Mouse (Mus musculus) limb, embryonic 12.5 days (tissue): Measurements from ENCODE around the gene Fosl2. TPM values are rescaled to one million over a fixed set of nuclear protein-coding genes. Genes with fewer than 3 reads are reported as not detected.
"Not testable (repeated sequence)": the region's sequence is repeated elsewhere in the genome, so short reads cannot be mapped to it uniquely, and the experiment has no call there.

Experiments used
- ATAC-seq: fragments of 200-750 bp; cut with Nextera tagmentation; 2 replicates; pipeline ENCODE4 v1.8.0; 2017; ENCODE audit warnings: low read depth, moderate TSS enrichment; ENCODE audit not compliant: insufficient number of reproducible peaks, insufficient read depth, low FRiP score, low TSS enrichment
- H3K27ac ChIP-seq: fragments of 300-500 bp; sonication (generic); 2 replicates; pipeline ENCODE4 v1.5.1; 2016; ENCODE audit warnings: mild to moderate bottlenecking, moderate library complexity
- H3K27me3 ChIP-seq: fragments of 300-500 bp; sonication (generic); 2 replicates; pipeline ENCODE4 v1.6.1; 2016; ENCODE audit warnings: mild to moderate bottlenecking, moderate library complexity
- H3K36me3 ChIP-seq: fragments of 300-500 bp; sonication (generic); 2 replicates; pipeline ENCODE4 v1.6.1; 2016; ENCODE audit warnings: mild to moderate bottlenecking, moderate library complexity
- H3K4me1 ChIP-seq: fragments of 300-500 bp; sonication (generic); replicated peaks from 2 replicates; pipeline ENCODE4 v1.6.1; 2016
- H3K4me2 ChIP-seq: fragments of 300-500 bp; sonication (generic); 2 replicates; pipeline ENCODE4 v1.6.1; 2016; ENCODE audit warnings: mild to moderate bottlenecking, moderate library complexity
- H3K4me3 ChIP-seq: fragments of 300-500 bp; sonication (generic); replicated peaks from 2 replicates; pipeline ENCODE4 v1.5.1; 2016; ENCODE audit warnings: mild to moderate bottlenecking
- H3K9ac ChIP-seq: fragments of 300-500 bp; sonication (generic); replicated peaks from 2 replicates; pipeline ENCODE4 v1.6.1; 2016; ENCODE audit warnings: mild to moderate bottlenecking, moderate library complexity
- H3K9me3 ChIP-seq: fragments of 300-500 bp; sonication (generic); 2 replicates; pipeline ENCODE4 v1.6.1; 2016; ENCODE audit warnings: mild to moderate bottlenecking, moderate library complexity
- WGBS: fragments of 180-500 bp; shearing (Covaris S2); methylation state at CpG from one replicate; pipeline ENCODE4 v1.1.7; 2016; 5-methylcytosine and 5-hydroxymethylcytosine counted together
- polyA plus RNA-seq: library from polyadenylated mRNA; unstranded; fragments of >200 nt; fragmentation: Nextera tagmentation; extraction: Ambion mirVana; gene quantifications from 2 replicates; pipeline ENCODE4 v1.2.1, GENCODE M21; 2016

Fosl2 gene
- polyA plus RNA-seq, 1 experiment from 2014 or later = 1.2 TPM

DNA sequence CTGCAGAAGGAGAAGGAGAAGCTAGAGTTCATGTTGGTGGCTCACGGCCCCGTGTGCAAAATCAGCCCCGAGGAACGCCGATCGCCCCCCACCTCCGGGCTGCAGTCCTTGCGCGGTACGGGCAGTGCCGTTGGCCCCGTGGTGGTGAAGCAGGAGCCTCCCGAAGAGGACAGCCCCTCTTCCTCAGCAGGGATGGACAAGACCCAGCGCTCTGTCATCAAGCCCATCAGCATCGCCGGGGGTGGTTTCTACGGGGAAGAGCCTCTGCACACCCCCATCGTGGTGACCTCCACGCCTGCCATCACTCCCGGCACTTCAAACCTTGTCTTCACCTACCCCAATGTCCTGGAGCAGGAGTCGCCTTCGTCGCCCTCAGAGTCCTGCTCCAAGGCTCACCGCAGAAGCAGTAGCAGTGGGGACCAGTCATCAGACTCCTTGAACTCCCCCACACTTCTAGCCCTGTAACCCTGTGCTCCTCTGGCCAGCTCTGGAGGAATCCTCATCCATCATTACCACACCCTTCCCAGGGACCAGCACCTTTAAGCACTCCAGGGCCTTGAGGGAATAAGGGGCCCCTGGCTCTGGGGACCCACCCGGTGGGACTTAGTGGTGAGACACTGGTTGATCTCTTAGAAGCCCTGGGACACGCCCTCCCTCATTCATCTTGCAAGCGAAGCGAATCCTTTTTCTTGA is 17.3 kb downstream of the Fosl2 start:
- ATAC-seq = no peak
- WGBS = 51% methylated on average over 28 of the region's 28 CpGs
- Histone ChIP-seq H3K36me3 (no peaks in the 10 kb centered on the region), H3K9me3 (no peaks in the 10 kb centered on the region), H3K9ac (no peak overlapping the region), H3K4me3 (no peak overlapping the region), H3K4me2 (peak overlapping the region; percentile 28), H3K27ac (no peak overlapping the region), H3K4me1 (peaks cover 20% of the 10 kb centered on the region), H3K27me3 (peaks cover 14% of the 10 kb centered on the region)

GRCm38 (mm10) chr5:32153418-32153740 is 17.8 kb downstream of the Fosl2 start:
- no peak for ATAC-seq
- Histone ChIP-seq H3K36me3 (no peaks in the 10 kb centered on the region), H3K9me3 (no peaks in the 10 kb centered on the region), H3K4me3 (no peak overlapping the region), H3K4me2 (peak overlapping the region; percentile 28), H3K27ac (no peak overlapping the region), H3K27me3 (peaks cover 14% of the 10 kb centered on the region), H3K9ac (no peak overlapping the region), H3K4me1 (peaks cover 20% of the 10 kb centered on the region)
- WGBS = 21% methylated on average over 8 of the region's 8 CpGs

- 72% methylated on average over 17 of the region's 17 CpGs for WGBS
- Histone ChIP-seq H3K9ac (no peak overlapping the region), H3K27me3 (peaks cover 14% of the 10 kb centered on the region), H3K4me3 (no peak overlapping the region), H3K4me1 (peaks cover 20% of the 10 kb centered on the region), H3K36me3 (no peaks in the 10 kb centered on the region), H3K27ac (no peak overlapping the region), H3K4me2 (no peak overlapping the region), H3K9me3 (no peaks in the 10 kb centered on the region)
- ATAC-seq = no peak
Measured at GRCm38 (mm10) chr5:32153791-32154490, 18.3 kb downstream of the Fosl2 start.

- Histone ChIP-seq H3K4me3 (no peak overlapping the region), H3K4me2 (no peak overlapping the region), H3K4me1 (peaks cover 20% of the 10 kb centered on the region), H3K36me3 (no peaks in the 10 kb centered on the region), H3K27ac (no peak overlapping the region), H3K9me3 (no peaks in the 10 kb centered on the region), H3K27me3 (peaks cover 14% of the 10 kb centered on the region), H3K9ac (no peak overlapping the region)
- ATAC-seq = no peak
- 85% methylated on average over 9 of the region's 9 CpGs for WGBS
Measured at GRCm38 (mm10) chr5:32154931-32155688, 19.5 kb downstream of the Fosl2 start.

DNA sequence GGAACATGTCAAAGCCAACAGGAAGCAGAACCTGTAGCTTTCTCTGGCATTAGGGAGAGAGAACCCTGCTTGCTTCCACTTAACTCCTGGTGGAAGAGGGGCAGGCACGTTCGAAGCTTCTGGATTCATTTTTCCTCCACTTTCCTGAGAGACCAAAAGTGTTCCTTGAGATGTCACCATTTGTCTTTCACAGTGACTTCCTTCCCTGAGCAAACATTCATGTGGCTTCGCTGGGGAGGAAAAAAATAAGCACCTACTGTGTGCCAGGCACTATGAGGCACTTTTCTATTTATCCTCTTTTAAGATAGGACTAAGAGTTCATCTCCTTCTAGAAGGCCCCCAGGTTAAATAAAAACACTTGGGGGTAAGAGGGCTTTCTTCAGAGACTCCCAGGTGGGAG is 20.3 kb downstream of the Fosl2 start:
- no peak for ATAC-seq
- Histone ChIP-seq H3K4me3 (no peak overlapping the region), H3K9ac (no peak overlapping the region), H3K27me3 (peaks cover 14% of the 10 kb centered on the region), H3K36me3 (no peaks in the 10 kb centered on the region), H3K27ac (no peak overlapping the region), H3K4me1 (peaks cover 20% of the 10 kb centered on the region), H3K4me2 (no peak overlapping the region), H3K9me3 (no peaks in the 10 kb centered on the region)
- WGBS = 81% methylated on average over 3 of the region's 3 CpGs

DNA sequence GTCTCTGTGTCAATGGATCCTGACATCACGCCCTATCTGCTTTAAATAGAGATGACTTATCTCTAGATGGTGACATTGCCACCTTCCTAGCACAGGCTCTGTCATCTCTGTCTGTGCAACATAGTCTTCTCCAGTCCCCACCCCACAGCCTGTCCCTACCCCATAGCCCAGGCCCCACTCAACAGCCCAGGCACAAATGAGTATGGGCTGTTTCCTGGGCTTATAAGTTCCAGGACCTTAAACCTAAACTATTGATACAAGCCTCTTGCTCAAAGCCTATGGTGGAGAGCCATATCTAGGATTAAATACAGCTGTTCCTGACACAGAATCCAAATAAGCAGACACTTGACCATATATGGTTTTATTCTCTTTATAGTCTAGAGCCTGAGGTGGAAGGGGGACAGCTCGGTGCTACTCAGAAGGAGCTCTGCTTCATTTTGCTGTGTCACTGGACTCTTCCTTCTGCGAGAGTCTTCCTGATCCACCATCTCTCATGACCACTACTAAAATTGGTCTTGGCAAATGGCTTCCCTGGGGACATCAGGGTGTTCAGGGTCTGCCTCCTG is 28.0 kb downstream of the Fosl2 start:
- Histone ChIP-seq H3K27me3 (no peaks in the 10 kb centered on the region), H3K9me3 (no peaks in the 10 kb centered on the region), H3K9ac (no peak overlapping the region), H3K4me3 (no peak overlapping the region), H3K36me3 (no peaks in the 10 kb centered on the region), H3K4me2 (no peak overlapping the region), H3K4me1 (no peaks in the 10 kb centered on the region), H3K27ac (no peak overlapping the region)
- ATAC-seq = no peak
- 83% methylated on average over 3 of the region's 3 CpGs for WGBS

DNA sequence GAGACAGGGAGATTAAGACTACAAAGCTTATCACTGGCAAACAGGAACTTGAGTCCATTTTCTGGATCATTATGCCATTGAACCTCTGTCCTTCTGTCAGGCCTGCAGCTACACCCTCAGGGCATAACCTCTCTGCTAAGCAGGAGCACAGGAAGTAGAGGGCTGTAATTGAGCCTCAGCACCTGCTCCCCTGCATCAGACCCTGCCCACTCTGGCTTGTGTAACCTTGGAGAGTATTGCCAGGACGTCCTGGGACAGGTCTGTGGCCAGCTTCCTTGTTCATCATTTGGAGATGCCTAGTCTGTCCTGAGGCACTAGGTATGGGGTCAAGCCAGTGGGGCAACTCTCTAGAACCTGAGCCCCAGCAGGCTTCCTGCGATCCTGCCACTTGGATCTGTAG is 36.6 kb downstream of the Fosl2 start:
- H3K4me3 ChIP-seq = no peak overlapping the region
- no peak for ATAC-seq
- H3K27me3 ChIP-seq = no peaks in the 10 kb centered on the region
- no peak overlapping the region for H3K27ac ChIP-seq
- no peaks in the 10 kb centered on the region for H3K36me3 ChIP-seq
- H3K4me2 ChIP-seq = no peak overlapping the region
- H3K4me1 ChIP-seq = no peaks in the 10 kb centered on the region
- H3K9ac ChIP-seq = no peak overlapping the region
- 73% methylated on average over 2 of the region's 2 CpGs for WGBS
- no peaks in the 10 kb centered on the region for H3K9me3 ChIP-seq

GRCm38 (mm10) chr5:32176800-32177199 is 41.2 kb downstream of the Fosl2 start:
- no peak for ATAC-seq

GRCm38 (mm10) chr5:32177737-32178136 is 42.1 kb downstream of the Fosl2 start:
- Histone ChIP-seq H3K9me3 (no peaks in the 10 kb centered on the region), H3K4me3 (no peak overlapping the region), H3K27ac (no peak overlapping the region), H3K27me3 (no peaks in the 10 kb centered on the region), H3K36me3 (no peaks in the 10 kb centered on the region), H3K9ac (no peak overlapping the region), H3K4me1 (no peaks in the 10 kb centered on the region), H3K4me2 (no peak overlapping the region)
- 69% methylated on average over 4 of the region's 4 CpGs for WGBS
- ATAC-seq = no peak

More at GRCm38 (mm10) chr5:32176800-32177199, 41.2 kb downstream of the Fosl2 start:
- no peaks in the 10 kb centered on the region for H3K36me3 ChIP-seq
- no peak overlapping the region for H3K9ac ChIP-seq
- H3K4me1 ChIP-seq = no peaks in the 10 kb centered on the region
- H3K4me3 ChIP-seq = no peak overlapping the region
- H3K4me2 ChIP-seq = no peak overlapping the region
- WGBS = 76% methylated on average over 2 of the region's 2 CpGs
- H3K9me3 ChIP-seq = no peaks in the 10 kb centered on the region
- H3K27me3 ChIP-seq = no peaks in the 10 kb centered on the region
- H3K27ac ChIP-seq = no peak overlapping the region

GRCm38 (mm10) chr5:32178720-32179119 is 43.1 kb downstream of the Fosl2 start:
- not testable (repeated sequence) for H3K36me3 ChIP-seq, H3K27me3 ChIP-seq, H3K4me2 ChIP-seq, H3K4me1 ChIP-seq, H3K9ac ChIP-seq, H3K27ac ChIP-seq, H3K9me3 ChIP-seq, H3K4me3 ChIP-seq, ATAC-seq
- WGBS = 82% methylated on average over 5 of the region's 6 CpGs

DNA sequence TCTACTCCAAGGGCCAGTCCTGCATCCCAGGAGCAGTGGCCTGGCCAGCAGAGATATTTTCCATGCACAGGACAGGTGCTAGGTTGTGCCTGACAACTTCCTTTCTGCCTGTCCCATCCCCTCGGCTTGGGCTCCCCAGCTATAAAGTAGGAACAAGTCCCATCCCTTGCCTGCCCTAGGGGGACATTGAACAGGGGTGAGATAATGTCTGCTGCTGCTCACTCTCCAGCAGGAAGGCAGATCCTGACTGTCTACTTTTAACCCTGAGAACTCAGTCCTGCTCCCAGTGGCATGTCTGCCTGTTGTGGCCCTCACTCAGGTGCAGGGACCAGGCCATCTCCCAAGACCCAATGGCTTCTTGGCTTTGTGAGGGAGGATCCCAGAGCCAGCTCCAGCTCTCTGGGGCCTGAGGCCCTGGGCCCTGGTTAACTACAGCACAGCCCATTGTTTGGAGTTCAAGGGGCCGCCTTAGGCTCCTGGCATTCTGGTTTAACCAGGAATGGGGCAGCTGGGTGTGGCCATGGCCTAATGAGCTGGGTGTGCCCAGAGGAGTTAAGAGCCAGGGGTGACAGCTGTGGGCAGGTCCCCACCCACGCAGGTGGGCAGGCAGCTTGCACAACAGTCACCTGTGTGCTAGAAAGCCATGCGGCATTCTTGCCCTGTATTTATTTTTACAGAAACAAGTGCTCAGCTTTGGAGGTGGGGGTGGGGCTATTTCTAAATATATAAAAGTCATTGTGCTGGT is 47.5 kb downstream of the Fosl2 start:
- Histone ChIP-seq H3K4me1 (no peaks in the 10 kb centered on the region), H3K9ac (no peak overlapping the region), H3K4me3 (no peak overlapping the region), H3K9me3 (no peaks in the 10 kb centered on the region), H3K27me3 (no peaks in the 10 kb centered on the region), H3K4me2 (no peak overlapping the region), H3K36me3 (no peaks in the 10 kb centered on the region), H3K27ac (no peak overlapping the region)
- ATAC-seq = no peak
- WGBS = 61% methylated on average over 4 of the region's 4 CpGs
